Mouse (Mus musculus) heart, postnatal 14 days (tissue): ENCODE measurements around the gene Gm21708. TPM values are rescaled to one million over a fixed set of nuclear protein-coding genes. Genes with fewer than 3 reads are reported as not detected.
"Not testable (repeated sequence)": the region's sequence is repeated elsewhere in the genome, so short reads cannot be mapped to it uniquely, and the experiment has no call there.

Source experiments
- DNase-seq, 2 experiments: peaks; one replicate each; pipeline ENCODE4 v3.0.0; 2021 to 2022
- intact Hi-C: fragments of 180-260 bp; cut with DNase I; formaldehyde crosslinking; loops from one replicate; pipeline ENCODE4 v1.15.1; 2025
- long read RNA-seq, 2 experiments: library from polyadenylated mRNA; stranded (forward); transcript quantifications; one replicate each; pipeline ENCODE4 v2.0.0; 2021
- total RNA-seq, 2 experiments: library from RNA; stranded (reverse); gene quantifications; 2 replicates each; pipeline ENCODE4 v1.2.3; 2021

Gene Gm21708
- not detected for total RNA-seq
- long read RNA-seq, experiment 1, result 0 reads
- long read RNA-seq, experiment 2, result 0 reads

- DNase-seq, intact Hi-C loops: not testable (repeated sequence)
Measured at GRCm38 (mm10) chrY:3410067-3410466, at the start of gene Gm21708, which contains the start of gene Gm21704. TSS of gene Gm21708 (minus strand) at chrY:3410167. TSS of gene Gm21704 (minus strand) at chrY:3410167.

Other genes starting within 250 kb of the Gm21708 start
- gene Gm21677, start 103.7 kb downstream of the Gm21708 start, total RNA-seq, result not detected
- gene Gm21693, start 64.8 kb downstream of the Gm21708 start, total RNA-seq, result not detected
- not detected for gene Gm21704, start within 50 bp of the Gm21708 start, total RNA-seq